ENCODE assay signal across 9 mouse cellular contexts in the genomic region with DNA sequence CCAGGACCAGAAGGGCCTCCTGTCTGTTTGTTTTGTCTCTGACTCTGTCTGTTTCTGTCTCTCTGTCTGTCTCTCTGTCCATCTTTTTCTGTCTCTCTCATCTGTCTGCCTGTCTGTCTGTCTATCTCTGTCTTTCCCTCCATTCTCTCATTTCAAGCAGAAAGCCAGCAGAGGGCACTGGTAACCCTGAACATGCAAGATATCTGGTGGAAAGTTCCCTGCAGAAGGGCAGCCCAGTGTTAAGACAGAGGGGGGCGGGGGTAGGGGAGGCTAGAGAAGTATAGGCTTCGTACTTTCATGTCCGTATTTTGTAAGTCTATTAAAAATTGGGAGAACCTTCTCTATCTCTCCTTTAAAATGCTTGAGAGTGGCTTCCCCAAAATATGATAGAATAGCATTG.
DNase-seq lines count a peak whose midpoint lies in the region; ATAC-seq lines count a peak whose summit lies in the region.
"Had no signal": no experiment of that assay in that cellular context is flagged by ENCODE, and none has a peak within 500 bp of the region (broad histone marks: within the 10 kb centered on the region; RNA-seq: fewer than 3 reads in every experiment).

No protein-coding gene starts in this region.

- H3K27ac ChIP-seq in forebrain, embryonic 10.5 days, result no peak overlapping the region
- H3K27ac ChIP-seq: macrophage had no signal

- DNase-seq in heart, adult 18-20 months, result peak; percentile 19 to 44
- no peak for DNase-seq in heart, adult 9 months (ENCODE audit: low spot score in 2 of 2)
- peak; percentile 34 for DNase-seq in 3T3-L1 (ENCODE audit: low read depth, low spot score)
- peak; percentile 51 for DNase-seq in adrenal gland, postnatal 14 days
- DNase-seq in forebrain, embryonic 10.5 days (ENCODE audit: extremely low spot score, low spot score), result peak; percentile 31
- DNase-seq in kidney, postnatal 4 days, result peak; percentile 65 to 70
- DNase-seq in thymus, adult 18-20 months, result peak; percentile 37 to 68

- H3K4me1 ChIP-seq in forebrain, embryonic 10.5 days, result no peaks in the 10 kb centered on the region

- H3K36me3 ChIP-seq in forebrain, embryonic 10.5 days (replicated peaks), result no peaks in the 10 kb centered on the region

- WGBS in forebrain, embryonic 10.5 days, result 50% methylated on average over 3 of the region's 3 CpGs

- ATAC-seq in megakaryocyte-erythroid progenitor cell, adult 5-6 weeks (replicated peaks; ENCODE audit: low FRiP score, low TSS enrichment, poor library complexity, severe bottlenecking), result peak; percentile 63; the same call in 1 of the 2 replicates

- H3K4me3 ChIP-seq in forebrain, embryonic 10.5 days, result no peak overlapping the region

- no peaks in the 10 kb centered on the region for H3K27me3 ChIP-seq in forebrain, embryonic 10.5 days (ENCODE audit: poor library complexity, severe bottlenecking)

- H3K9me3 ChIP-seq in forebrain, embryonic 10.5 days, result no peaks in the 10 kb centered on the region

Comparison
In these comparisons a context has a peak if more than half of its experiments do, and no peak if none do; other contexts are left out.
1. DNase-seq: peak in heart, adult 18-20 months (2 of 2), 3T3-L1 (single experiment), adrenal gland, postnatal 14 days (single experiment), forebrain, embryonic 10.5 days (single experiment), kidney, postnatal 4 days (2 of 2) and thymus, adult 18-20 months (2 of 2); none in heart, adult 9 months (0 of 2).